Mouse (Mus musculus) left cerebral cortex, postnatal 14 days (tissue): Measurements from ENCODE around the gene Zfp607b. TPM values are rescaled to one million over a fixed set of nuclear protein-coding genes. Genes with fewer than 3 reads are reported as not detected.

Experiments used
- DNase-seq, 2 experiments: peaks; one replicate each; pipeline ENCODE4 v3.0.0; 2021 to 2022; ENCODE audit warnings: low spot score in 2 of 2, mixed read lengths in 1 of 2
- intact Hi-C: fragments of 180-260 bp; cut with DNase I; formaldehyde crosslinking; loops from one replicate; pipeline ENCODE4 v1.15.1; 2025
- long read RNA-seq, 2 experiments: library from polyadenylated mRNA; stranded (forward); transcript quantifications; one replicate each; pipeline ENCODE4 v2.0.0; 2021
- total RNA-seq, 2 experiments: library from RNA; stranded (reverse); gene quantifications; 2 replicates each; pipeline ENCODE4 v1.2.3; 2021

The Zfp607b gene
- 1 to 10 TPM; 8.0 to 8.1 TPM for total RNA-seq
- long read RNA-seq, experiment 1, partial matches to known transcripts = 0 of 6 reads
- long read RNA-seq, experiment 1, other reads (novel, unspliced or antisense) = 6 of 6 reads
- long read RNA-seq, experiment 2, full-length matches to known transcripts = 1 of 5 reads
- long read RNA-seq, experiment 2, partial matches to known transcripts = 0 of 5 reads
- long read RNA-seq, experiment 2, other reads (novel, unspliced or antisense) = 4 of 5 reads

DNA sequence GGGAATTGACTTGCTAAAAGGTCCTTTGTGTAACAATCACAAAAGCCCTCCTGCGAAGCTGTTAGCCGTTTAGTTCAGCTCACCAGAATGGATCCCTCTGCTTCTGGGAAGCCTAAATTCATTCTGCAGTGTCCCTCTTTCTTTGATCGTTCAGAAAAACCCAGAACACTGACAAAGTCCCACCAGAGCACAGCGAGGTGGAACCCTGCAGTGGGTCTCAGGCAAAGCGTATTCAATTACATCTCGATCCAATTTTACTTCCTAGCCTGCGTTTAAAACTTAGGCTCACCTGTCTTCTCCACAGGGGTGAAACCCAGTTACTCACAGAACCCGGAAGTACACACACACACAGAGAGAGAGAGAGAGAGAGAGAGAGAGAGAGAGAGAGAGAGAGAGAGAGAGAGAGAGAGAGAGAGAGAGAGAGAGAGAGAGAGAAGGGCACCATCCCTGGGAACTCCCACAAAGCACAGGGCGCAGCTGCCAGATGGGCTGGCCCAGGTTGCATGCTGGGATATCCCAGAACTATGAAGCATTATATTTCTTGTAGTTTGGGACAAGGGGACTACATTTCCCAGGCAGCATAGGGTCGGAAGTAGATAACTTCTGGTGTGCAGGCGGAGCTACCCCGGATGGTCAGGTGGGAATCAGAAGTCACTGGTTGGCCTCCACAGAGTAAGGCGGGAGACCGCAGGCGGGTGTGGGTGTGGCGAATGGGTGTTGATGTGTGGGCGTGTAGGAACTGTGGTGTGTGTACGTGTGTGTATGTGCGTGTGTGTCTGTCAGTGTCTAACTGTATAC is at the start of gene Zfp607b:
TSS of gene Zfp607b (plus strand) at position 526 of the 798 bp plus-strand sequence.
- intact Hi-C loops = loop anchor here (5.0 to 10.0 kb wide), 3 partner anchors 38 to 354 kb away; partner anchors contain the start of genes Blvrb, Ltbp4 and Sptbn4
- peak; percentile 91 to 97 for DNase-seq

- intact Hi-C loops = no loop called here
- DNase-seq = no peak
Measured at GRCm38 (mm10) chr7:27644471-27644870, 44.7 kb upstream of the Zfp607b start.

DNA sequence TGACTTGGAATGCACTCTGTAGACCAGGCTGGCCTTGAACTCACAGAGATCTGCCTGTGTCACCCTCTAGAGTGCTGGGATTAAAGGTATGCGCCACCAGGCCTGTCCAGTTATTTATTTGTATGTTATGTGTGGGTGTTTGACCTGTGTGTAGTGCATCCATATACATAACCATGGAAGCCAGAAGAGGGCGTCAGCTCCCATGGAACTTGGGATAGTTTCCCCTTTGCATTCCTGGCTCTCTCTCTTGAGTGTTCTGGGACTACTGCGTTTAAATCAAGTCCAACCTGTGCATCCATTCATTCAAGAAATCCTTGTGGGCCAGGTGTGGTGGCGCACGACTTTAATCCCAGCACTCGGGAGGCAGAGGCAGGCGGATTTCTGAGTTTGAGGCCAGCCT is 42.6 kb upstream of the Zfp607b start:
- intact Hi-C loops = no loop called here
- DNase-seq = no peak

GRCm38 (mm10) chr7:27647281-27648002 is 41.7 kb upstream of the Zfp607b start:
- no peak for DNase-seq
- intact Hi-C loops = no loop called here

DNA sequence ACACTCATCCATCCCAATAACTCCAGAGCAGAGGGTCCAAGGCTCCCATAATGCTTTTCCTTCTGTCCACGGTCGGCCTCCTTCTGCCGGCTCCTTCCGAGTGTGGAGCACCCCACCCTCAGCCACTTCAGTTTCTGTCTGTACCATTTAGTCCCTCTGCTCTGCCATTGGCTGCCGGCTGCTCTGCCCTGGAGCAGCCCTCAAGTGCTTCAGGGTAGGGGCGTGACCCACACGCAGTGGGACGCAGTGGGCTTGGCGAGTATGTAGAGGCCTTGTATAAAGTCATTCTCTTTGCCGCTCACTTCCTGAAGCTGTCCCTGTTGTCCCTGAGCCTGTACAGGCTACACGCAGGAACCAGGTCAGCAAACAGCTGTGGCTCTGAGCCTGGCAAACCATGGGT is 39.4 kb upstream of the Zfp607b start:
- intact Hi-C loops = loop anchor here (5.0 kb wide), 1 partner anchor 57 kb away; the partner anchor contains the start of gene Akt2
- no peak for DNase-seq

DNA sequence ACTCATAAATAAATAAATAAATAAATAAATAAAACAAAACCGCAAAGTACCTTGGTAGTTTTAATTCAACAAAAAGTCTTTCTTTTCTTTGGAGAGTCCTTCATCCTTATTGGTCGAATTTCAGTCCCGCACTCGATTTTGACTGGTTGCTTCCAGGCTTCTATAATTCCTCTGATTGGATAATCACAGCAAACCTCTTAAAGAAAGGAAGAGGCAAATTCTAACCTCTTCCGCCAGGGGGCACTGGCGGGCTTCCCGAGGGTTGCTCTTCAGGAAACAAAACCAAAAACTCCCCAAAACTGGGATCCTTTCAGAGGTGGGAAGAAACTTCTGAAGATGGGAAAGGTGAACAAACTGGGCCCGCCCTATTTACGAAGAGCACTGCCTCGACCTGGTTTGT is 38.2 kb upstream of the Zfp607b start:
- intact Hi-C loops = loop anchor here (5.0 kb wide), 1 partner anchor 59 kb away; the partner anchor contains the start of gene Akt2

GRCm38 (mm10) chr7:27653681-27654437 is 35.3 kb upstream of the Zfp607b start, which contains the start of gene Ttc9b:
Gene Ttc9b, plus strand, starts transcription at chr7:27653915.
- intact Hi-C loops = loop anchor here (2.0 to 5.0 kb wide), 2 partner anchors 31 to 62 kb away; partner anchors contain the start of gene Akt2
- peak; percentile 79 to 84 for DNase-seq

More for the DNA sequence above, 38.2 kb upstream of the Zfp607b start:
- peak; percentile 84 to 92 for DNase-seq

GRCm38 (mm10) chr7:27654607-27655276 is 34.4 kb upstream of the Zfp607b start:
- intact Hi-C loops = loop anchor here (2.0 to 5.0 kb wide), 2 partner anchors 30 to 62 kb away; partner anchors contain the start of gene Akt2
- peak; percentile 73 to 75 for DNase-seq

GRCm38 (mm10) chr7:27655545-27655944 is 33.6 kb upstream of the Zfp607b start:
- intact Hi-C loops = loop anchor here (2.0 kb wide), 1 partner anchor 29 kb away; no protein-coding TSS in a partner anchor

DNA sequence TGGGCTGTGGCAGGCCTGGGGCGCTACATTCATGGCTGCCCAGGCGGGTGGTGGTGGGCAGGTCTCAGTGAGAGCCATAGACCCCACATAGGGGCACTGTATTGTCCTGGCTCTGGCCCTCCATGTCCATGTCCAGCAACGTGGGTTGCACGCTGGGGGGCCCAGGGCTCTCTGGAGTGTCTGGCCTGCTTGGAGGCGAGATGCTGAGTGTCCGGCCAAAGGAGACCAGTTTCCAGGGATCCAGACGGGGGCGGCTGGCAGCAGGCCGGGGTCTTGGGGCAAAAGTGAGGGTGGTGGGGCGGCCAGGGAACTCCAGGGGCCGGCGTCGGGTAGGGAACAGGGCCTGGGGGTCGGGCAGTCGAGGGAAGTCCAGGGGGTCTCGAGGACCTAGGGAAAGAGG is 32.5 kb upstream of the Zfp607b start:
- intact Hi-C loops = no loop called here
- no peak for DNase-seq

More at GRCm38 (mm10) chr7:27655545-27655944, 33.6 kb upstream of the Zfp607b start:
- peak; percentile 57 to 85 for DNase-seq

- no peak for DNase-seq
- intact Hi-C loops = no loop called here
Measured at GRCm38 (mm10) chr7:27657824-27658395, 31.2 kb upstream of the Zfp607b start.

- intact Hi-C loops = no loop called here
- DNase-seq = peak in 1 of 2 experiments; percentile 70
Measured at GRCm38 (mm10) chr7:27658712-27659663, 30.2 kb upstream of the Zfp607b start.

DNA sequence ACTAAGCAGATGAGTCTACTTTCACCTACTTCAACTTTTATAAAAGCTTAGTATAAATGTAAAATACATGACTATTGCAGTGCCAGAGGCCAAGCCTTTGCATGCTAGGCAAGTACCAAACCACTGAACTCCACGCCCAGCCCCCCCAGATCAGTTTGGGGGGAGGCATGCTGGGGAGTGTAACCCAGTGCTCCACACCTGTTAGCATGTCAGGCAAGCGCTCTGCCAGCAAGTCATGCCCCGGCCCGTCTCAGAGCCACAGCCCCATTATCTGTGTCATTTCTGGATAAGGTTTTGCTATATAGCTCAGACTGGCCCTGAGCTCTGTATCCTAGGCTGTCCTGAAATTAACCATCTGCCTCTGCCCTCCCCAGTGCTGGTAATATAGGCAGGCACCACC is 27.1 kb upstream of the Zfp607b start:
- no peak for DNase-seq
- intact Hi-C loops = no loop called here

GRCm38 (mm10) chr7:27673064-27673574 is 16.0 kb upstream of the Zfp607b start:
- intact Hi-C loops = no loop called here
- no peak for DNase-seq

- intact Hi-C loops = no loop called here
- DNase-seq = no peak
Measured at GRCm38 (mm10) chr7:27673575-27674131, 15.5 kb upstream of the Zfp607b start.

DNA sequence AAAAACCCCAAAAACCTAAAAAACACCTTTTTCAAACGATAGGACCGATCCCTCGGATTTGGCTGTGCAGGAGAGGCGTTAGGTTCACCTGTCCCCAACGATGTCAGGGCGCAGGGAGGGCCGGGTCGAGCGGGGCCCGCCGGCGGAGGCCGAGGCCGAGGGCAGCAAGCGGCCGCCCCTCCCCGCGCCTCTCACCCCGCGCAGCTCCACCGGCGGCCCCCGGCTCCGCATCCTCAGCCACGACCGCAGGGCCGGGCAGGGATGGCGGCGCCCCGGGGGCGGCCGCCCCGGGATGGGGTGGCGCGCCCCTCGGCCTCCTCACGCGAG is 15.0 kb upstream of the Zfp607b start:
- intact Hi-C loops = no loop called here
- DNase-seq = no peak
